Mouse (Mus musculus) c-Kit-positive CD71-positive TER-119-positive erythroid progenitor cells, embryonic 14.5 days (primary cell): ENCODE results near the gene Adprhl1.

Experiments
- DNase-seq: peaks from one replicate; pipeline ENCODE4 v3.0.0-alpha.2; 2013; ENCODE audit warnings: low spot score

The Adprhl1 gene

GRCm38 (mm10) chr8:13197493-13197892, 56.5 kb downstream of the Adprhl1 start:
- DNase-seq = no peak

- no peak for DNase-seq
These were observed 59.1 kb downstream of the Adprhl1 start for GRCm38 (mm10) chr8:13194818-13195217.

GRCm38 (mm10) chr8:13190235-13190634, 63.7 kb downstream of the Adprhl1 start:
- DNase-seq = no peak

DNA sequence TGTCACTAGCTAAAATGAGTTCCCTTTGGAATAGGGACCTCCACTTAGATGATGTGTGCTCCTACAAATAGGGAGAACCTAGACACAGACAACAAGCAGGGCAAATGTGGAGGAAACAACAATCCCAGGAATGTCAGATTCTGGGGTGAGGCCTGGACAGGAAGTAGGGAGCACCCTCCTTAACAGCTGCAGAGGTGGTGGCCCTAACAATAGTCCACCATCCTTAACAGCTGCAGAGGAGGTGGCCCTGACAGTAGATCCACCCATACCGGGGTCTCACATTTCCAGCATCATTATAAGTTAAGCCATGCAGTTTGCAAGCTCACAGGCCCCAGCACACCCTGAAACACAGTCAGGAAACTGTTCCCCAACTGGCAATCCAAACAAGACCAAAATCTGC, 65.1 kb downstream of the Adprhl1 start:
- no peak for DNase-seq

DNA sequence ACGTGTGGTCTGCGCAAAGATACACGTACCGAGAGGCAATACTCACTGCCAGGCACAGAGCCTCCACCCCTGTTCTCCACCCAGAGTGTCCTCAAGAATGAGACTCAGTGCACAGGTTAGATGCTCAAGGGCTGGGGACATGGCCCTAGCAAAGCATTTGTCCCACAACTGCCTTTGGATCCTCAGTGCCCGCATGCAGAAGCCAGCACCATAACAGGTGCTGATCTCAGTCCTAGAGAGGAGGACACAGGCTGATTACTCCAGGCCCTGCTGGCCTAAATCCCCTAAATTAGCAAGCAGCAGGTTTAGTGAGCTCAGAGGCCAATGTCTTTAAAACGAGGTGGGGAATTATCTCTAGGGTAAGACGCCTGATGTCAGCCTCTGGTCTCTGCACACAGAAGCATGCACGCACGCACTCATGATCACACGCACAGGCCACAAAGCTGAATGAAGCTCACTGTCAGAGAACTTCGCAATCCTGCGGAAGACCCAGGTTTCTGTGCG, 65.9 kb downstream of the Adprhl1 start:
- no peak for DNase-seq

GRCm38 (mm10) chr8:13187638-13188037, 66.3 kb downstream of the Adprhl1 start:
- DNase-seq = no peak

DNA sequence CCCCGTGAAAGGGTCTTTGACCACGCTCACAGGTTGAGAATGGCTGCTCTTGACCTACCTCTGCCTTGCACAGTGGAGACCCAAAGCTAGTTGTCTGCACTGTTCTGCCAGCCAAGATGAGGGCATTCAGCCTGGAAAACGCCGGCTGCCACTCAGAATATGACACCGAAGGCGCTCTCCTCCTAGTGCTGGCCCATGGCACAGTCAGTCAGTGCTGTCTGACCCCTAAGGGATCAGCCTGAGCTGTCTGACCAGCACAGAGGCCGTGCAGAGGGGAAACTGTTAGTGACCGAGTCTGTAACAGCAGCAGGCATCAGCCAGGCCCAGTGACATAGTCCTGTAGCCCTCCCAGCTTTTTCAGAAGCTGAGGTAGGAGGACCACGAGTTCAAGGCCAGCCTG, 66.7 kb downstream of the Adprhl1 start:
- no peak for DNase-seq

- DNase-seq = no peak
These were observed 67.1 kb downstream of the Adprhl1 start for GRCm38 (mm10) chr8:13186819-13187218.

DNA sequence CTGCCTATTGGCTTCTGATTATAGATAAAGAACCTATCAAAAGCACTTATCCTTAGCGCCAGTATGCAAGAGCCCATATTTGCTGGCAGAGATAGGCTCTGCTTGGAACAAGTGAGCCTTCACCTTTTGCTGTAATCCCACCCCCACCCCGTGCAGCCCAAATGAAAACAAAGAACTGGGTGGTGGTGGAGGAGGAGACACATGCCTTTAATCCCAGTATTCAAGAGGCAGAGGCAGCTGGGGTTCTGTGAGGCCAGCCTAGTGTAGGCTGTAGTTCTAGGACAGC, 72.3 kb downstream of the Adprhl1 start:
- no peak for DNase-seq

GRCm38 (mm10) chr8:13180911-13181690, 72.9 kb downstream of the Adprhl1 start:
- DNase-seq = no peak

- no peak for DNase-seq
These were observed 73.6 kb downstream of the Adprhl1 start for GRCm38 (mm10) chr8:13180408-13180807.

GRCm38 (mm10) chr8:13179948-13180347, 74.0 kb downstream of the Adprhl1 start:
- DNase-seq = no peak

GRCm38 (mm10) chr8:13179482-13179881, 74.5 kb downstream of the Adprhl1 start:
- DNase-seq = no peak

DNA sequence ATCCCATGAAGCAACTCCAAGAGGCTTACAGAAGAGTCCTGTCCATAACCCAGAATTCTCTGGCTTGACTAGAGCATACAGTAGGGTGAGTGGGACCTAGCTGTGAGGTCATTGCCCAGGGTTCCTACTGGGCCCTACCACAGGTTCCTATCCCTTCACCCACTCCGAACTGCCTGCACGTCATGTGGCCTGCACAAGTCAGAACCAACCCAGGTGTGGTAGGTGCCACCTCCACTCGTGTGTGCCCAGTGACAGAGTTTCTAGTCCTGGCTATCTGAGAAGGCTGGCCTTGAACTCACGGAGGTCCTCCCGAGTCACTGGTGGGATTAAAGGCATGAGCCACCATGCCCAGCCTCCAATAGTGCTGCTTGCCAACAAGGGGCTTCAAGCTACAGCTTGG, 75.8 kb downstream of the Adprhl1 start:
- no peak for DNase-seq

DNA sequence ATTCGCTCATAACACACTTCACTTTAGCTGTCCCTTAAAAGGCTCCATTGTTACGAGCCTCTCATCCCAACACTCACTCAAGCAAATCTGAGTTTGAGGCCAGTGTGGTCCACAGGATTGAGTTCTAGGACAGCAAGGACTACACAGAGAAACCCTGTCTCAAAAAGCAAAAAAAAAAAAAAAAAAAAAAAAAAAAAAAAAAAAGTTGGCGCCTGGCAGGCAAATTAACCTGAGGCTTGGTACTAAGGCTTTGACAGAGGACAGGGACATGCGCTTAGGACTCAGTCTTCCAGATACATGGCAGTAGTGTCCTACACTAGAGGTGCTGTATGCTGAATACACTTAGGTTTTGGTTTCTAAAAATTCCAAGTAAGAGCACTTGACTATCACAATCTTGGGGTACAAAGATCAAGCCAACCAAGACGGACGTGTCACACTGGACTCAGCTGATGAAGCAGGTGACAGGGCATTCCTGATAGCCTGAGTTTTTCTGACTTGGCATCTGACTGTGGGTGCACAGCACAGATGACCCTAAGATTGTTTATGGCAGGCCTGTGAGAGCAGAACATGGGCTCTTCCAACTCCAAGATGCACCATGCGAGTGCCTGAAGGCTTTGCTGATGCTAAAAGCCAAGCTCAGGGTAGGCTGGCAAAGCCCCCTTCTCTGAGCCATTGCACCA, 76.6 kb downstream of the Adprhl1 start:
- DNase-seq = no peak

- no peak for DNase-seq
These were observed 78.3 kb downstream of the Adprhl1 start for GRCm38 (mm10) chr8:13175650-13176049.

GRCm38 (mm10) chr8:13174811-13175210, 79.2 kb downstream of the Adprhl1 start:
- DNase-seq = no peak

DNA sequence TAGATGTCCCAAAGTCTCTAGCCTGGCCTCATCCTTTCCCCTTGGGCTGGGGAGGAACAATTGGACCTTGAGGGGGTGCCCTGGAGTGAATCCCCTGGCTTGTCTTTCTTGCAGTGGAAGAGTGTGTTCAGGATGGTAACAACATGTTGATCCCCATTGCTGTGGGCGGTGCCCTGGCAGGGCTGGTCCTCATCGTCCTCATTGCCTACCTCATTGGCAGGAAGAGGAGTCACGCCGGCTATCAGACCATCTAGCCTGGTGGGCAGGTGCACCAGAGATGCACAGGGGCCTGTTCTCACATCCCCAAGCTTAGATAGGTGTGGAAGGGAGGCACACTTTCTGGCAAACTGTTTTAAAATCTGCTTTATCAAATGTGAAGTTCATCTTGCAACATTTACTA, 79.7 kb downstream of the Adprhl1 start:
- no peak for DNase-seq
